Mouse (Mus musculus): ENCODE results near the gene Prr15l. TPM values are rescaled to one million over a fixed set of nuclear protein-coding genes. Genes with fewer than 3 reads are reported as not detected.

Prr15l gene
- polyA plus RNA-seq, 1 experiment from 2014 or later, result 116 TPM

DNA sequence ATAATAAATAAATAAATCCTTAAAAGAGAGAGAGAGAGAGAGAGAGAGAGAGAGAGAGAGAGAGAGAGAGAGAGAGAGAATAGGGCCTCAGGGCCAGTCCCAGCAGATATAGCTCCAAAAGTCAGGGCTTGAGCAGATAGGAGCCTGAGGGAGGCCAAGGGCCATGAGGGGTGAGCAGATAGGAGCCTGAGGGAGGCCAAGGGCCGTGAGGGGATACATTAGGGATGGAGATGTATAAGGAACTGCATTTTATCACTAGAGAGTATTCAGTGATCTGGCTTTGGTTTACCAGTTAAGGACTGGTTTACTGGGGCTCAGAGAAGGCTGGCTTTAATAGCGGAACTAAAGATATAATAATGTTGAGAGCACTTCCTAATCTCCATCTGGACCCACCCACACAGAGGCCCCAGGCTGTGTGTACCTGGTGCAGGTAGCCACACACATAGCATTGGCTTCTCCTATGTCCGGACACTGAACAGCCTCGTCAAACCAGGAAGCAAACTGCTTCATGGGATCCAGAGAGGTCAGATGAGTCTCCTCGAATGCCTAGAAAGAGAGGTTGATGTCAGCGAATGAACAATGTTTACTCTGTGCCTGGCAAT, 14.2 kb downstream of the Prr15l start:
- Histone ChIP-seq H3K9ac (ENCODE audit: low read depth, low read length) (no peak overlapping the region), H3K27me3 (replicated peaks; ENCODE audit: control insufficient read depth, insufficient read depth, low read length) (no peaks in the 10 kb centered on the region), H3K4me2 (ENCODE audit: low read depth, low read length) (peak overlapping the region; percentile 94; the same call in 1 of the 2 replicates), H3K4me1 (ENCODE audit: control insufficient read depth, insufficient read depth, low read length) (peaks cover 20% of the 10 kb centered on the region), H3K36me3 (ENCODE audit: control insufficient read depth, insufficient read depth, low read length) (no peaks in the 10 kb centered on the region), H3K27ac (ENCODE audit: low read length) (peak overlapping the region; percentile 64), H3K9me3 (ENCODE audit: control insufficient read depth, low read length) (no peaks in the 10 kb centered on the region), H3K4me3 (ENCODE audit: low read length) (peak overlapping the region; percentile 62; the same call in 1 of the 2 replicates)
- ATAC-seq, result no peak
- WGBS, result 63% methylated on average over 6 of the region's 6 CpGs

DNA sequence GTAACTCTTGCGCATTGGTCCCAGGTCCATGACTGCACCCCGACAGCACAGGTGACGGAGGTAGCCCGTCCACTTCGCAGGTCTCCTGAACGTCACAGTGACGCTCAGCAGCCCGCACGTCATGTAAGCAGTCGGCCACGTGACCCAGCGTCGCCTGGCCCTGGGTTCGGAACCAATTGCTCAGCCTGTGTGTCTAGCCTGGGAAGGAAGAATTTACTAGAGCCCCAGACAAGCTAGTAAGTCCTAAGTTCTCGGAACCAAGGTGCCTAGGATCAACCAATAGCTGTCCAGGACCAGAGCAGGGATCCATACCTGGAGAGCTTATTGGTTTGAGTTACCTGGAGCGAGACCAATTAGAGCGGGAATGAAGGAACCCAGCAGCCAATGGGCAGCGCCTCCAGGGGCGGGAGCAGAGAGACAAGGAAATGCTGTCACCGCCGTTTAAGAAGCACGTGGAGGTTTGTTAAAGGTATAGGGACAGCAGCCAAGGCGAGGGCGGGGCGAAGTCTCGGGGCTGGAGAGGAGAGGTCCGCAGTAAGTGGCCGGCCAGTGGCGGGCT, 15.9 kb downstream of the Prr15l start, which contains the start of gene Pnpo:
Pnpo (minus strand) TSS at position 241 of the 559 bp plus-strand sequence.
- Histone ChIP-seq H3K4me2 (ENCODE audit: low read depth, low read length) (peak within 1 kb of the TSS; percentile 94), H3K4me3 (ENCODE audit: low read length) (peak within 1 kb of the TSS; percentile 62), H3K9me3 (ENCODE audit: control insufficient read depth, low read length) (no peaks in the 10 kb centered on the region), H3K4me1 (ENCODE audit: control insufficient read depth, insufficient read depth, low read length) (peaks cover 9% of the 10 kb centered on the region; the same call in 1 of the 2 replicates), H3K27ac (ENCODE audit: low read length) (peak within 1 kb of the TSS; percentile 81), H3K27me3 (replicated peaks; ENCODE audit: control insufficient read depth, insufficient read depth, low read length) (no peaks in the 10 kb centered on the region), H3K9ac (ENCODE audit: low read depth, low read length) (peak within 1 kb of the TSS; percentile 75), H3K36me3 (ENCODE audit: control insufficient read depth, insufficient read depth, low read length) (no peaks in the 10 kb centered on the region)
- under 1% methylated on average over 29 of the region's 29 CpGs for WGBS
- peak; percentile 95 for ATAC-seq

DNA sequence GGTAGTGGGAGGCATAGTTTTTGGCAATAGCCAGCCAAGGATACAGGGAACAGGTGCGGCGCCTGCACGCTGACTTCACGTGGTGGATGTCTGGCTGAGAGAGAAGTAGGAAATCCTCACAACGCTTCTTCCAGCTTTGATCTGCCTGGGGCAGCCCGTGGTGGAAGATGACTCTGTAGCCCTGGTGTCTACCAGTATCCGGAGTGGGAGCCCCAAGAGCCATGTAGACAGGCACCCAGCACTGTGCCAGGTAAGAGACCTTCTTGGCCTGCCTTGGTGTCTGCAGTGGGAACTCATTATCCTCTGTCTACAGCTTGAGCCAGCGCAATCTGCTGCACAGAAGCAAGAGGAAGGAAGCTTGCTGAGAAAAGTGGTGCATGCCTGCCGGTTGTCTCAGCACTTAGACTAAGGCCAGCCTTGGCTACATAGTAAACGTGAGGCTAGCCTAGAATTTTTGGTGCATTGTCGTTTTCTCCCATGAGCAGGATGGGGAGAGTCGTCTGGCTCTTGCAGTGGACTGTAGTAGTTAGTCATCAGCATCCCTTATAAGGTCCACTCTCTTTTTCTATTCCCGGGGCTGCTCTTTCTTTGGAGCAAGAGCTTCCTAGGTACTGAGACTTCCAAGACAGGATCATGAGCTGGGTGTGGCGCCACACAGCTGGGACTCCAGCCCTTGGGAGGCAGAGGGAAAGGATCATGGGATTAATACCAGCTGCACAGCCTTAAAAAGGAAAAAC, 17.1 kb downstream of the Prr15l start:
- H3K4me3 ChIP-seq (ENCODE audit: low read length), result peak overlapping the region; percentile 62
- H3K27me3 ChIP-seq (replicated peaks; ENCODE audit: control insufficient read depth, insufficient read depth, low read length), result no peaks in the 10 kb centered on the region
- peak overlapping the region; percentile 75 for H3K9ac ChIP-seq (ENCODE audit: low read depth, low read length)
- no peaks in the 10 kb centered on the region for H3K9me3 ChIP-seq (ENCODE audit: control insufficient read depth, low read length)
- H3K4me1 ChIP-seq (ENCODE audit: control insufficient read depth, insufficient read depth, low read length), result peaks cover 9% of the 10 kb centered on the region; the same call in 1 of the 2 replicates
- 0 out of 2 replicates have a peak, but pooled peaks cover 3% of the 10 kb centered on the region for H3K36me3 ChIP-seq (ENCODE audit: control insufficient read depth, insufficient read depth, low read length)
- ATAC-seq, result no peak
- H3K27ac ChIP-seq (ENCODE audit: low read length), result no peak overlapping the region; the same call in 1 of the 2 replicates
- peak overlapping the region; percentile 94 for H3K4me2 ChIP-seq (ENCODE audit: low read depth, low read length)
- 67% methylated on average over 14 of the region's 14 CpGs for WGBS

DNA sequence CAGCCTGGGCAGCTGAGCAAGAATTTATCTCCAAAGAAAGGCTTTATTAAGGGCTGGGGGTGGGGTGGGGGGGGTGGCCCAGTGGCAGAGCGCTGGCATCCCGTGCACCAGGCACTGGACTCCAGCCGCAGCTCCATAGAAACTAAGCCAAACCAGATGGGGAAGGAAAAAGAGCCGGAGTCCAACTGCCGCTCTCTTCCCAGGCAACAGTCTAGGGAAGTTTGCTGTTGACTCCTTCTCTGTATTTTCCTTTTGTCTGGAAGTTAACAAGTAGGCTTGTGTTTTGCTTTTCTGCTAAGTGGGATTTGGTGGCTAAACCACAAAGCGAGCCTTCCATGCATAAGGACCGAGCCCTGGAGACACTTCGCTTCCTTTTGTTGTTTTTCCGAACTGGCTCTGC, 18.6 kb downstream of the Prr15l start:
- H3K4me2 ChIP-seq (ENCODE audit: low read depth, low read length), result peak overlapping the region; percentile 11; the same call in 1 of the 2 replicates
- H3K4me3 ChIP-seq (ENCODE audit: low read length), result no peak overlapping the region
- no peak for ATAC-seq
- H3K9me3 ChIP-seq (ENCODE audit: control insufficient read depth, low read length), result no peaks in the 10 kb centered on the region
- H3K36me3 ChIP-seq (ENCODE audit: control insufficient read depth, insufficient read depth, low read length), result peaks cover 3% of the 10 kb centered on the region; the same call in 1 of the 2 replicates
- H3K27ac ChIP-seq (ENCODE audit: low read length), result no peak overlapping the region
- no peaks in the 10 kb centered on the region for H3K27me3 ChIP-seq (replicated peaks; ENCODE audit: control insufficient read depth, insufficient read depth, low read length)
- peak overlapping the region; percentile 17; the same call in 1 of the 2 replicates for H3K9ac ChIP-seq (ENCODE audit: low read depth, low read length)
- peaks cover 9% of the 10 kb centered on the region; the same call in 1 of the 2 replicates for H3K4me1 ChIP-seq (ENCODE audit: control insufficient read depth, insufficient read depth, low read length)
- 81% methylated on average over 9 of the region's 9 CpGs for WGBS

DNA sequence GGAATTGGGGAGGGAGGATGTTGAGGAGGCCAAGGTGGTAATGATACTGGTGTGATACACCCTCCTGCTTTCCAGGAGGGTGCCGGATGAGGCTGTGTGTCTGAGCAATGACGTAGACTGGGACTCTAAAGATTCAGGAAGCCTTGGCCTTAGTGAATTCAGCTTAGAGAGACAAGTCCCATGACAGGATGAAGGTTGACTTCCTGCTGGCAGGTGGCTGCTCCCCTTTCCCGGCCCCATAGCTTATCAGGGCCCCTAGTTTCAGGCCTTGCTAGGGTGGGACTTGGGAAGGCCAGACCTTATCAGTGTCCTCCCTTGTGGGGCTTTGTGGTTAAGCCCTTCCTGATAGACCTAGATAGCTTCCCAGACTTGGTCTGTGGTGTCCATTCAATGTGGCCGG, 19.9 kb downstream of the Prr15l start:
- ATAC-seq, result peak; percentile 31
- H3K27ac ChIP-seq (ENCODE audit: low read length), result peak overlapping the region; percentile 59; the same call in 1 of the 2 replicates

DNA sequence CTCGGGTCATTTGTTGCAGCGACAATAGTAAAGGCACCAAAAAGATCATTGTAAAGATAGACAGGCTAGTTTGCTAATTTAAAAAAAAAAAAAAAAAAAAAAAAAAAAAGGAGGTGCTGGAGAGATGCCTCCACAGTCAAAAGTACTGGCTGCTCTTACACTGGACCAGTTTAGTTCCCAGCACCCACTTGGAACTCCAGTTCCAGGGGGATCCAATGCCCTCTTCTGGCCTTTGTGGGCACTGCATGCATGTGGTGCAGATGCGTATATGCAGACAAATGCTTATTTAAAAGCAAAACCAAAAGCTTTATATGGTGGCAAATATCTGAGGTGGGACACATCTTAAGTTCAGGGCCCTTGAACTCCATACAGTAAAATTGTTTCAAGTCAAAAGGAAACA, 22.9 kb downstream of the Prr15l start:
- 96% methylated on average over 3 of the region's 3 CpGs for WGBS
- Histone ChIP-seq H3K4me2 (ENCODE audit: low read depth, low read length) (no peak overlapping the region), H3K27me3 (replicated peaks; ENCODE audit: control insufficient read depth, insufficient read depth, low read length) (no peaks in the 10 kb centered on the region), H3K4me1 (ENCODE audit: control insufficient read depth, insufficient read depth, low read length) (peaks cover 8% of the 10 kb centered on the region; the same call in 1 of the 2 replicates), H3K9ac (ENCODE audit: low read depth, low read length) (no peak overlapping the region), H3K9me3 (ENCODE audit: control insufficient read depth, low read length) (no peaks in the 10 kb centered on the region), H3K36me3 (ENCODE audit: control insufficient read depth, insufficient read depth, low read length) (peaks cover 12% of the 10 kb centered on the region; the same call in 1 of the 2 replicates), H3K27ac (ENCODE audit: low read length) (no peak overlapping the region), H3K4me3 (ENCODE audit: low read length) (no peak overlapping the region)
- ATAC-seq, result no peak

More for the DNA sequence above, 19.9 kb downstream of the Prr15l start:
- H3K4me2 ChIP-seq (ENCODE audit: low read depth, low read length), result no peak overlapping the region
- no peaks in the 10 kb centered on the region for H3K27me3 ChIP-seq (replicated peaks; ENCODE audit: control insufficient read depth, insufficient read depth, low read length)
- H3K9me3 ChIP-seq (ENCODE audit: control insufficient read depth, low read length), result no peaks in the 10 kb centered on the region
- no peak overlapping the region for H3K9ac ChIP-seq (ENCODE audit: low read depth, low read length)
- H3K36me3 ChIP-seq (ENCODE audit: control insufficient read depth, insufficient read depth, low read length), result peaks cover 6% of the 10 kb centered on the region; the same call in 1 of the 2 replicates
- no peak overlapping the region for H3K4me3 ChIP-seq (ENCODE audit: low read length)
- WGBS, result 79% methylated on average over 4 of the region's 4 CpGs
- H3K4me1 ChIP-seq (ENCODE audit: control insufficient read depth, insufficient read depth, low read length), result peaks cover 9% of the 10 kb centered on the region; the same call in 1 of the 2 replicates

DNA sequence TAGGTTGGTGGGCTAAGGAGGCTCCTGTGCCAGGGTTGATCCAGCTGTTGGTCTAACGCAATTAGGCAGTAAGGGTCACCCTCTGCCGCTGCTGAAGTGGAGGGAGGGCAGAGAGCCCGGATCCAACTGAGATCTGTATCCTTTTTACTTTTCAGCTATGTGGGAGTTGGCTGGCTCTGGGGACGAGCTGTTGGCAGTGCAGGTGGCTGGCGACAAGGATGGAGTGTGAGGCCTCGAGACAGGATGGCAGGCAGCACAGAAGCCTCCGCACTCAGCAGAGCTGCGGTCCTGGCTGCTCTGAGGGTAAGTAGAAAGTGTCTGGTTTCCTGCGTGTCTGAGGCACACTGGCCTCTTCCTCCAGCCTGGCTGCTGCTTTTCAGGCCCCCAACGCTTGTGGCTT, 24.5 kb downstream of the Prr15l start:
- no peak overlapping the region for H3K27ac ChIP-seq (ENCODE audit: low read length)
- 85% methylated on average over 10 of the region's 10 CpGs for WGBS

DNA sequence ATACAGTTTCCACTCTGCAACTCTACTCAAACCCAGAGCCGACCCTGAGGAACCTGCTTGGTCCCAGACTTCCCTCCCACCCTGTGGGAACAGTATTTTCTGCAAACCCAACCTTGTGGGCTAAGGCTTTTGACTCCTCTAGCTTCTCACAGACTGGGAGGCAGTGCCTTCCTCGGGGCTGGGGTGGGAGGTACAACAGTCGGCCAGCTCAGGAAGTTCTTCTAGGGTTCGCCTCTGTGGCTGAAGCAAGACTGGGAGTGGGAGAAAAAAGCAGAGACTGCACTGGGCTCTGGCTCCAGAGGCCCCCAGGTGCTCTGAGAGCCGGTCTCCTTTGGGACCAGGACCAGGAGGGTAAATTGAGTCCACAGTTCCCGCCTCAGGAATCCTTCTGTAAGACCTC, 25.0 kb downstream of the Prr15l start:
- H3K27me3 ChIP-seq (replicated peaks; ENCODE audit: control insufficient read depth, insufficient read depth, low read length), result no peaks in the 10 kb centered on the region
- ATAC-seq, result no peak
- no peak overlapping the region for H3K9ac ChIP-seq (ENCODE audit: low read depth, low read length)
- H3K4me3 ChIP-seq (ENCODE audit: low read length), result no peak overlapping the region
- H3K4me1 ChIP-seq (ENCODE audit: control insufficient read depth, insufficient read depth, low read length), result peaks cover 4% of the 10 kb centered on the region; the same call in 1 of the 2 replicates
- 78% methylated on average over 6 of the region's 6 CpGs for WGBS
- H3K27ac ChIP-seq (ENCODE audit: low read length), result no peak overlapping the region
- H3K36me3 ChIP-seq (ENCODE audit: control insufficient read depth, insufficient read depth, low read length), result peaks cover 19% of the 10 kb centered on the region
- H3K9me3 ChIP-seq (ENCODE audit: control insufficient read depth, low read length), result no peaks in the 10 kb centered on the region
- no peak overlapping the region for H3K4me2 ChIP-seq (ENCODE audit: low read depth, low read length)

More for the DNA sequence above, 24.5 kb downstream of the Prr15l start:
- no peak for ATAC-seq
- Histone ChIP-seq H3K4me3 (ENCODE audit: low read length) (no peak overlapping the region), H3K4me1 (ENCODE audit: control insufficient read depth, insufficient read depth, low read length) (peaks cover 4% of the 10 kb centered on the region; the same call in 1 of the 2 replicates), H3K9me3 (ENCODE audit: control insufficient read depth, low read length) (no peaks in the 10 kb centered on the region), H3K27me3 (replicated peaks; ENCODE audit: control insufficient read depth, insufficient read depth, low read length) (no peaks in the 10 kb centered on the region), H3K9ac (ENCODE audit: low read depth, low read length) (peak overlapping the region; percentile 32; the same call in 1 of the 2 replicates), H3K36me3 (ENCODE audit: control insufficient read depth, insufficient read depth, low read length) (peaks cover 16% of the 10 kb centered on the region), H3K4me2 (ENCODE audit: low read depth, low read length) (no peak overlapping the region)

DNA sequence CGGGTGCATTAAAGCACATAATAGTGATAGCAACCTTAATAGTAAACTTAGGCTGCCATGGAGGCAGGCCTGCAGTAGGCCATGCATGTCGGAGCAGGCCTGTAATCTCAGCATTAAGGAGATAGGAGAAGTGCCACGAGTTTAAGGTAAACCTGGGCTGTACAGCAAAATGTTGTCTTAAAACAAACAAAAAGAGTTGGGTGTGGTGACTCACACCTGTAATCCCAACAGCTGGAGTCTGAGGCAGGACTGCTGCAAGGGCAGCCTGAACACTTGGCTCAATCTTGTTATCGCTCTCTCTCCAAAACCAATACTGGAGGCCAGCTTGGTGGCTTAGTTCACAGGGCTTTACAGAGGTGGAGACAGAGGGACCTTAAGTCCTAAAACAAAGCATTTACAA, 27.2 kb downstream of the Prr15l start:
- WGBS, result 79% methylated on average over 4 of the region's 4 CpGs
- no peak for ATAC-seq
- Histone ChIP-seq H3K4me3 (ENCODE audit: low read length) (no peak overlapping the region), H3K27ac (ENCODE audit: low read length) (peak overlapping the region; percentile 16; the same call in 1 of the 2 replicates), H3K27me3 (replicated peaks; ENCODE audit: control insufficient read depth, insufficient read depth, low read length) (no peaks in the 10 kb centered on the region), H3K9me3 (ENCODE audit: control insufficient read depth, low read length) (no peaks in the 10 kb centered on the region), H3K4me1 (ENCODE audit: control insufficient read depth, insufficient read depth, low read length) (peaks cover 4% of the 10 kb centered on the region; the same call in 1 of the 2 replicates), H3K36me3 (ENCODE audit: control insufficient read depth, insufficient read depth, low read length) (peaks cover 20% of the 10 kb centered on the region), H3K4me2 (ENCODE audit: low read depth, low read length) (no peak overlapping the region), H3K9ac (ENCODE audit: low read depth, low read length) (no peak overlapping the region)

Measured in intestine, embryonic 16.5 days (tissue).